Mouse (Mus musculus) layer of hippocampus, postnatal 10 days (tissue): Measurements from ENCODE around the gene Arrdc2. TPM values are rescaled to one million over a fixed set of nuclear protein-coding genes. Genes with fewer than 3 reads are reported as not detected.

Experiments
- DNase-seq, 2 experiments: peaks; one replicate each; pipeline ENCODE4 v3.0.0; 2021; ENCODE audit warnings: low spot score in 2 of 2
- total RNA-seq, 2 experiments: library from RNA; stranded (reverse); gene quantifications; 2 replicates each; pipeline ENCODE4 v1.2.3; 2021

Arrdc2 gene
- total RNA-seq, 2 experiments from 2014 or later = 15.7 to 18.1 TPM

GRCm38 (mm10) chr8:70865350-70866000 lies 26.0 kb upstream of the Arrdc2 start:
- peak; percentile 99 to 100 for DNase-seq

DNA sequence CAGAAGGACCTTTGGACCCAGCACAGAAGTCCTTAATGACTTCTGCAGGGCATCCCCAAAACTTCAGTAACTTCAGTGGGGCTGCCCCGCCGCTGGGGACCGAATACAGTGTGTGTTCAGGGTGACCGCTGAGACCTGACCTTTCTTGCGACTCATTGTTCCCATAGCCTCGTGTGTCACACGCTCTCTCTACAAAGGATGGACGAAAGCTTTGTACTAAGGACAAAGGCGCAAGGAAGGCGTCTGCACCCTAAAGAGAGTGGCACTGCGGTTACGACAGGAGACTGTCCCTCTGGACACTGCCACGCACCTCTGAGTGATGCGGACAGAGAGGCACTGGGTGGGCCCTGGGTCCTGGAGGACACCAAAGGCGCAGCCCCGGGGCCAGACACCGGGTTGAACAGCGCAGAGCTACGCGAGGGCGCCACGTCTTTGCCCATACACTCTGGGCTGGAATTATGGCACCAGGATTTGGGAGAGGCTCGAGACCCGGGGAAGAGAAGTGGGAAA lies 25.2 kb upstream of the Arrdc2 start:
- no peak for DNase-seq

- DNase-seq = no peak
Measured at GRCm38 (mm10) chr8:70863956-70864711, 24.6 kb upstream of the Arrdc2 start.

DNA sequence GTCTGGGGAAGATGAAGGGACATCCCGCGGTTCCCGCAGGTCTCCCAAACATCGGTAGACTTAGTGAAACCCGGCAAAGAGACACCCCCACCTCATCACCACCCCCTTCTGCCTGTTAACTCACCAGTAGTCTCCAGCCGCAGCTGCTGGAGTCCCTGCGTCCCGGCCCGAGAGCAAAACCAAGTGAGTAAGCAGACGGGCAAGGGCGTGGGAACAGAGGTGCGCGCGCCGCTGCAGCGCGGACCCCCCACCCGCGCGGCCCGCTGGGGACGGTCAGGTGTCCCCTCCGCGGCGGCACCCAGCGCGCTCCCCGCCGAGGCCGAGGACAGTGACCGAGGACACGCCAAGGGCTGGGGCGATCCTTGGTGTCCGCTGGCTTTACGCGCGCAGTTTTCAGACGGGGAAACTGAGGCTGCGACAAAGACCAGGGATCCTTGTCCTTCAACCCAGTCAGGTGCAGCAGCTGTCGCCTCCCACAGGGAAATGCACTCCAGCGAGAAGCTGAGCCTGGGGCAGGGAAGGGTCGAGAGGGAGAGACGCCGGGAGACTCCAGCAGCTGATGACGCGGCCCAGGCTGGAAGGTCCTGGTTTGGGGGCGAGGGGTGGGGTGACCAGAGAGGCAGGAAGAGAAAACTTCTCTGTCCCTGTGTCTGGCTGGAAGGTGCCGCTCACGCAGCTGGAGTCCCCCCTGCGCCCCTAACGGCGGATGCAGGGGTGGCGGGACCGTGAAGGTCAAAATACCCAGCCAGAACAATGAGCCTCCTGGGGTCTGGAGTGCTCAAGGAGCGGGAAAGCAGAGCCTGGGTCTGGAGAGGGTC lies 23.5 kb upstream of the Arrdc2 start, which contains the start of gene Kcnn1:
Gene Kcnn1, minus strand, starts transcription at position 435 of the 818 bp plus-strand sequence.
- no peak for DNase-seq

DNA sequence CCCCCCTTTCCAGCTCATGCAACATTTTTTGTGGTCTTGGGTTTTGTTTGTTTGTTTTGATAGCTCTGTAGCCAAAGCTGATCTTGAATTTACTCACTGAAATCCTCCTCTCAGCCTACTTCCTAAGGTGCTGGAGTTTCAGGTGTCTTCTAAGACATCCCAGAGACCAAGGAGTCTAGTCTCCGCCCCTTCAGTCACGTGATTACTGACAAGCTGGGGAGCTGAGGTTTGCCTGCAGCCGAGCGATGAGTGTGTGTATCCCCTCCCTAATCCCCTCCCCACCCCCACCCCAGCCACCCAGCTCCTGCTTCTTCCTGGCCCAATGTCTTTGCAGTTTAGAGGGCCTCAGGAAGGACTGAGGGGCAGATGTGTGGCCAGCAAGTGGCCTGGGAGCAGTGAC lies 18.0 kb upstream of the Arrdc2 start:
- DNase-seq = no peak

DNA sequence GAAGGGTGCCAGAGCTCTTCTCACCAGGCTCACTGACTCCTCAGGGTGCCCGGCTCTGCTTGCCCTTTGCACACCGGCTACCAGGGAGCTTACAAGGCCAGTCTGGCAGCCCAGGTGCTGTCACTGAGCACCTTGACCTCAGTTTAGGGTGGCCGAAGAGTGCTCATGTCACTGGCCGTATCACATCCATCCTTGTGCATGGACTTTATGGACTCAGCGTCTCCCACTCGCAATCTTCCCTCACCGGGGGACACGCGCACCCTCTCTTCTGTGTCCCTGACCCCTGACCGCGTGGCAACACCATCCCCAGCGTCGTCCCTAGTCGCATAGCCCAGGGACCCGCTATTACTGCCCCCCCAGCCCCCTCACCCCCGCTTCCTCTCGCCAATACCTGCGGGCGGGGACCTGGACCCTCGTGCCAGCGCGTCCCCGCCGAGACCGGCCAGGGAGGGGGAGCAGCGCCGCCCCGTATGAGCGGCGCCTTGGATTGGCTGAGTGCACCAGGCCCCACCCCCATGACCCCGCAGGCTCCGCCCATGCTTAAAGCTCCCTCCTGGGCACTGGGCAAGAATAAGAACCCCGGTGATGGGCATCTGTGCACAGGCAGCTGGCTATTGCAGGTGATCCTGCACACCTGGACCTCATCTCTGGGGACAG lies 17.1 kb upstream of the Arrdc2 start:
- peak; percentile 77 to 85 for DNase-seq

DNA sequence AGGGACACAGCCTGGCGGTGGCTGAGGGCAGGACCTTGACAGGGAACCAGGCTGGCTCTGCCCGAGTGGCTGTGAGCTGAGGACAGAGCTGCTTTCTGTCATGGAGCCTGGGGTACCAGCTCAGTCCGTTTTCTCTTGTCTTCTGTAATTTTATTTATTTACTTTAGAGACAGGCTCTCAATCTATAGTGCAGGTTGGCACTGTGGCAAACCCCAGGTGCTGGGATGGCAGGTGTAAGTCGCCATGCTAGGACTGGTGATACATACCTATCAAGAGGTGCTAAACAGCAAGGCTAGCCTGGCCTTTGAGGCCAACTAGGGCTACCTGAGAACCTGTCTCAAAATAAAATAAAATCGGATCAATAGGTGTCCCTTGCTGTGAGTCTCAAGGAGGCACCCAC lies 16.5 kb upstream of the Arrdc2 start:
- no peak for DNase-seq

GRCm38 (mm10) chr8:70853863-70854262 lies 14.3 kb upstream of the Arrdc2 start:
- DNase-seq = no peak

DNA sequence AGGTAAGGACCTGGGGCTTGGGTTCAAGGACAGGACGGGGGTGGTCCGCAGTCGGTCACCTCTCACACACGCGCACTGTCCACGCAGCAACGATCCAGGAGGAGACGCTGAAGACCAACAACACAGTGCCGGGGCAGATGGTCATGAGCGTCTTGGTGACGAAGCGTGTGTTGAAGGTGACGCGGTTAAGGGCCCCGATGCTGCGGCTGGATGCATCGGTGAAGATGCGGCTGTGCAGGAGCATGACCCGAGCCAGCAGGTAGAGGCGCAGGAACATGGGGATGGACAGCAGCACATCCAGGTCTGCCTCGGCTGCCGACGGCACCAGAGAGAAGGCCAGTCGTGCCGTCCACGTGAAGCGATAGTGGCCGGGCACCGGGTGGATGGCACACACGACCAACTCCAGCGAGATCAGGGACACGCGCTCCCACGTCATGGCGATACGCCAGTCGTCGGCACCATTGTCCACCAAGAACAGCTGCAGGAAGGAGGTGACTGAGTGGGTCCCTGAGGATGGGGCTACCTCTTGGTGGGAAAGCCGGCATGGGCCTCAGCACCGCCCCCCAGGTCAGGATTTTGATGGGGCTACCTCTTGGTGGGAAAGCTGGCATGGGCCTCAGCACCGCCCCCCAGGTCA lies 13.2 kb upstream of the Arrdc2 start:
- no peak for DNase-seq

DNA sequence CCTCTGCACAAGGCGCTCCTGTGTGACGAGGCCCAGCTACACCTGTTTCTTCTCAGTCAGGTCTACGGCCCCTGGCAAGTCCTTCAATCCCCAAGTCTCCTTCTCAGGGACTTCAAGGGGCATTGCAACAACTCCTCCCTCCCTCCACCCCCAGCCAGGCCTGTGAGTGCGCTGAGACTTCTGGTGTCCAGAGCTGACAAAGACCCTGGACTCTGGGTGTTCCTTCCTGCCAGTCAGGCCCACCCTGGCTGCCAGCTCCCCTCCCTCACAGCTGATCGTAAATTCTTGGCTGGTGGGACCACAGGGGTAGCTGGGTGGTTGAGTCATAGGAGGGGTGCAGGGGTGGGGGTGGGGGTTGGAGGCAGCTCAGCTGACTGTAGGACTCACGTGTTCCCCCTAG lies 12.3 kb upstream of the Arrdc2 start:
- DNase-seq = no peak

DNA sequence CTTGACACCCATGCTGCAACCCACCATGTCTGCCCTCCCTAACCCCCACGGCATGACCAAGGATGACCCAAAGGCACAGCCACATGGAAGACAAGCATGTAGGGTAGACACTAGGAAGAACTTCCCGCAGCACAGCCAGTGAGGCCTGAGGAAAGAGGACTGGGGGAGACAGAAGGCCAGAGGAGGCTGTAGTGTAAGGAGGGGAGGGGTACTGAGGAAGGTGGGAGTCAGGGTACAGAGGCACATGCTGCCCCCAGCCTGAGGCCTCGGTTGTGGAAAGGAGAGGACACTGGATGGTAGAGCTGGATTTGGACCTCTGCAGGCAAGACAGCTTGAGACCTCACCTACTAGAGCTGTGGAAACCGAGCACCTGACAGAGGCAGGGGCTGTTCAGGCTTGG lies 11.4 kb upstream of the Arrdc2 start:
- no peak for DNase-seq

DNA sequence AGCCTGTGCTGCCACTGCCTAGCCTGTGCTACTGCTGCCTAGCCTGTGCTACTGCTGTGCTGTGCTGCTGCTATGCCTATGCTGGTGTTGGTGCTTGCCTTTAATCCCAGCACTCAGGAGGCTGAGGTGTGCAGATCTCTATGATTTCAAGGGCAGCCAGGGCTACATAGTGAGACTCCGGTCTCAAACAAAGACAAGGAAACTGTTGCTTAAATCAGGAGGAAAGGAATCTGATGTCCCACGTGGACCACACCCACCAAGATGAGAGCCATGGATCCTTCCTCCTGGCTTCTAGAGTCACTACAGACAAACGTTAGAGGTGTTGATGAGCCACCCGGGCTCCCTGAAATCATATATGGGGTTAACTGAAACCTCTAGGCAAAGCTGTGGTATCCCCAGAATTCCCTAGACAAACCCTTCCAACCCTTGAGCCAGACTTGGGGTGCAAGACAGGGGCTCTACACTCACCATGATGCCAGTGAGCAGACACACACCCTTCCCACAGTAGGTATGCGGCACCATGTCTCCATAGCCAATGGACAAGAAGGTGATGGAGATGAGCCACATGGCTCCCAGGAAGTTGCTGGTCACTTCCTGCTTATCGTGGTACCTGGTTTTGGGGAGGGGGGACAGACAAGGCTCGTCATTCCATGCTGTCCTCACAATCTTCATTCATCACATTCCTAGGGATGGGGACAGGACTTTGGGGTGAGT lies 10.8 kb upstream of the Arrdc2 start:
- no peak for DNase-seq

DNA sequence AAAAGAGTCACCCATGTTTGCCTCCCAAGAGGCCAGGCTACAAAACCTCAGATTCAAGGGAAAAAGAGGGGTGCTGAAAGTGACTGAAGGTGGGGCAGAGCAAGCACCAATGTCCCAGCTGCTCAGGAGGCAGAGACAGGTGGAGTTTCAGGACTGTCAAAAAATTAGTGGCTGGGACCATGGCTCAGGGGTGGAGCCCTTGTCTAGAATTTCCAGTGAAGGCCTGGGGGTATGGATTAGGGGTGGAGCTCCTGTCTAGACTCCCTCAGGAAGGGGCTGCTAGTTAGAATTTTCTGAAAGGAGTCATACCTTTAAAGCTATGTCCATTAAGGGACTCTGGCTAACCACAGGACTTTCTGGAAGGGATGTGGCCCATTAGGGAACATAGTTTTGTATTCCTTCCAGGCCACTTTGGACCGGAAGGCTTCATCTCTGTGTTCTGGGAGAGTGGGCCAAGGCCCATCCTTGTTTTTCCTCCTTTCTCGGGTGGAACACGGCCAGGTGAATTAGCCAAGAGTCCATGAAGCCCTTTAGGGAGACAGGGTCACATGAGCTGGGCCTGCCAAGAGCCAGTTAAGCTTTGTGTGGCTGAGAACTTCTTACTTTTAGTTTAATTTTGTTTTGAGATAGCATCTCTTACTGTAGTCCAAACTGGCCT lies 9.9 kb upstream of the Arrdc2 start:
- DNase-seq = no peak

GRCm38 (mm10) chr8:70846371-70847154 lies 7.0 kb upstream of the Arrdc2 start:
- DNase-seq = no peak

- no peak for DNase-seq
Measured at GRCm38 (mm10) chr8:70845108-70845507, 5.6 kb upstream of the Arrdc2 start.

DNA sequence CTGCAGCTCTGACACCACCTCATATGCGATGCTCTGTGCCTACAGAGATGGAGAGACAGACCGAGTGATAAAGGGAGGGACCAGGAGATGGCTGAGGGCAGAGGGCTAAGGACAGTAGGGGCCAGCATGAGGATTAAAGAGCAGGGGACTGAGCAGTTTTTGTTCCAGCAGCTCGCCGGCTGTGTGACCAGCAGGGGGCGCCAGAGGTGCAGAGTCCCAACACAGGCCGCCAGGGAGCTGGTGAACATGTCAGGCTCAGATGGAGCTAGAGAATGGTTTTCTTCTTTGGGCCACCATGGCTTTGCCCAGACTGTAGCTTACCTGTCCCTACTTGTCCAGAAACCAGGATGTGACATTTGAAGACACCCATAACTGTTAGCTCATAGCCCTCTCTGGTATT lies 5.0 kb upstream of the Arrdc2 start:
- DNase-seq = peak; percentile 94 to 95

DNA sequence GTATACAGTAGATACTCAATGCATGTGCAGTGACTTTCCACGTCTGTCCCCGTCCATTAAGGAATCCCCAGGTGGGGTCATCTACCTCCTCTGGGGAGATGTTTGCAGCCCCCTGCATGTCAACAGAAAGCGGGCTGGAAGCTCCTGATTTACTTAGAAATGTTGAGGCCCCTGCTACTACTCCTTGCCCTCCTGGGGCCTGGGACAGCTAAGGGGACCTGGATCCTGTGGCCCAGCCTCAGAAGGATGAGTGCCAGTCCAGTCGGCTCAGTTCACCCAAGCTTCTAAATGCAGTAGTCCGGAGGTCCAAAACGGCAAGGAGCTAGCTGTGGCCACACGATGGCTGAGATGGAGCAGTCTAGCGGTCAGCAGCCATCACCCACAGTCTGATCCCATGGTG lies 4.4 kb upstream of the Arrdc2 start:
- DNase-seq = no peak

DNA sequence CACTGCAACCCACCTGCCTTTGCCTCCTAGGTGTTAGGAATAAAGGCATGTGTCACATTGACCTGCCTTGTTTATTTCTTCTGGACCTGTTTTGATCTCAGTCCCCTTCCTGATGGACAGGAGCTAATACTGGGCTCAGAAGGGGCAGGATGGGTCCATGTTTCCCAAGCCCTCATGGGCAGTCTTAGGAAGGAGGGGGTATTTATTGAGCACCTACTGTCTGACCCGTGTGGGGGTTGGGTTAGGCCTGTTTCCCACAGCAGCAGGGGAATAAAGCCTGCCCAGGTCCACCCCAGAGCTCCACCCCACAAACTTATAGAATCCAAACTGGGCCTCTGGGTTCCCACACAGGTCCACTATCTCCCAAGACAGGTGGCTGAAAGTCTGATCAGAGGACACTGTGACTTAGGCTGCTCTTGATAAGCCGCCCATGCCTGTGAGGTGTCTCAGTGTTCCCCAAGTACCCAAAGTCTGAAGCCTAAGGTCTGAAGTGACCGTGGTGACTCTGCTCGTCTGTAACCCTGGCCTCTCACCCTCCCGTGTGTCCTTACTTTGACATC lies 3.8 kb upstream of the Arrdc2 start:
- no peak for DNase-seq
